Mouse (Mus musculus) right cerebral cortex, postnatal 14 days (tissue): ENCODE data around the gene Timm10.

Source experiments
- DNase-seq: peaks from one replicate; pipeline ENCODE4 v3.0.0; 2022

Gene Timm10

GRCm38 (mm10) chr2:84822552-84822951 is 4.2 kb upstream of the Timm10 start, which contains the start of gene Smtnl1:
Smtnl1 (minus strand) TSS chr2:84822652.
- DNase-seq = no peak

GRCm38 (mm10) chr2:84823237-84823636 is 3.6 kb upstream of the Timm10 start:
- DNase-seq = no peak

- DNase-seq = no peak
These were observed 605 bp downstream of the Timm10 start for GRCm38 (mm10) chr2:84827283-84827920.

GRCm38 (mm10) chr2:84831666-84832391 is 5.0 kb downstream of the Timm10 start:
- peak; percentile 81 for DNase-seq

GRCm38 (mm10) chr2:84837107-84837506 is 10.3 kb downstream of the Timm10 start:
- DNase-seq = no peak

- no peak for DNase-seq
These were observed 11.2 kb downstream of the Timm10 start for GRCm38 (mm10) chr2:84837817-84838592.

GRCm38 (mm10) chr2:84838593-84838949 is 11.8 kb downstream of the Timm10 start, which contains the start of gene Slc43a1:
Slc43a1 (plus strand) TSS chr2:84838850.
- no peak for DNase-seq

- DNase-seq = no peak
These were observed 12.5 kb downstream of the Timm10 start for GRCm38 (mm10) chr2:84838993-84839980.

- DNase-seq = peak; percentile 38
These were observed 13.4 kb downstream of the Timm10 start for GRCm38 (mm10) chr2:84840016-84840747.

- no peak for DNase-seq
These were observed 14.2 kb downstream of the Timm10 start for GRCm38 (mm10) chr2:84840748-84841563.

GRCm38 (mm10) chr2:84841905-84842304 is 15.1 kb downstream of the Timm10 start:
- no peak for DNase-seq

- DNase-seq = no peak
These were observed 16.9 kb downstream of the Timm10 start for GRCm38 (mm10) chr2:84843654-84844053.

- DNase-seq = no peak
These were observed 18.4 kb downstream of the Timm10 start for GRCm38 (mm10) chr2:84845226-84845625.

- DNase-seq = no peak
These were observed 23.8 kb downstream of the Timm10 start for GRCm38 (mm10) chr2:84850407-84851129.

- DNase-seq = no peak
These were observed 24.6 kb downstream of the Timm10 start for GRCm38 (mm10) chr2:84851130-84852040.

- peak; percentile 49 for DNase-seq
These were observed 28.9 kb downstream of the Timm10 start for GRCm38 (mm10) chr2:84855732-84856131.

GRCm38 (mm10) chr2:84858551-84858950 is 31.8 kb downstream of the Timm10 start:
- DNase-seq = no peak

GRCm38 (mm10) chr2:84859991-84860780 is 33.4 kb downstream of the Timm10 start:
- DNase-seq = no peak
